Mouse (Mus musculus): ENCODE data around the gene Pla2g15.
"Not testable (repeated sequence)": the region's sequence is repeated elsewhere in the genome, so short reads cannot be mapped to it uniquely, and the experiment has no call there.

Gene Pla2g15

DNA sequence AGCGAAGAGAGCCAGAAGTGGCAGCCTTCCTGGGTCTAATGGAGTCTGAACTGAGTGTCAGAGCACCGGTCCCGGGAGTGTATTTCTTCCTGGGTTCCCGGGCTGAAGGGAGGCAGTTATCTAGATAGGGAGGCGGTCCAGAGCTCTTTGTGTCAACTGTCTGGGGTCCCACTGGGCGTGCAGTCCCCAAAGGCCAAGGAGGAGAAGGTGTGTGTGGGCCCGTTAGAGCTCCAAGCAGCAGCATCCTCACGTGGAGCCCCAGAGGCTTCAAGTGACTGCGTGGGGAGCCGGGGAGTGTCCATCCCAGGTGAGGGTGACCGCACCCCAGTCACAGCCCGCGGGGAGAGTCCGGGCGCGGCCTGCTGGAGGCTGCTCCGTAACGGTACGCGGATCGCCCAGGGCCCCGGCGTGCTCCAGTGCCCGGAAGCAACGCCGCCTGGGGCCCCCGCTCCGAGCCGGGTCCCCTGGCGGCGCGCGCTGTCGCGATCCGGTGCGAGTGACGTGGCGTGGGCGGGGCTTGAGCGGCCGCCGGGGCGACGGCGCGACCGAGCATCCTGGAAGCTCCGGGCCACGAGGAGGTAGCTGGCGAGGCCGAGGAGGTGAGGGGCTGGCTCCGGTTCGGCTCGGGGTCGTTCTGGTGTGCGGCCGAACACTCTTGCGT lies 18.3 kb downstream of the Pla2g15 start, which contains the start of gene Slc7a6:
Gene Slc7a6 (plus strand): TSS at position 502 of the 661 bp plus-strand sequence.
- DNase-seq (ENCODE audit: extremely low spot score, low read depth, low spot score) = no peak

DNA sequence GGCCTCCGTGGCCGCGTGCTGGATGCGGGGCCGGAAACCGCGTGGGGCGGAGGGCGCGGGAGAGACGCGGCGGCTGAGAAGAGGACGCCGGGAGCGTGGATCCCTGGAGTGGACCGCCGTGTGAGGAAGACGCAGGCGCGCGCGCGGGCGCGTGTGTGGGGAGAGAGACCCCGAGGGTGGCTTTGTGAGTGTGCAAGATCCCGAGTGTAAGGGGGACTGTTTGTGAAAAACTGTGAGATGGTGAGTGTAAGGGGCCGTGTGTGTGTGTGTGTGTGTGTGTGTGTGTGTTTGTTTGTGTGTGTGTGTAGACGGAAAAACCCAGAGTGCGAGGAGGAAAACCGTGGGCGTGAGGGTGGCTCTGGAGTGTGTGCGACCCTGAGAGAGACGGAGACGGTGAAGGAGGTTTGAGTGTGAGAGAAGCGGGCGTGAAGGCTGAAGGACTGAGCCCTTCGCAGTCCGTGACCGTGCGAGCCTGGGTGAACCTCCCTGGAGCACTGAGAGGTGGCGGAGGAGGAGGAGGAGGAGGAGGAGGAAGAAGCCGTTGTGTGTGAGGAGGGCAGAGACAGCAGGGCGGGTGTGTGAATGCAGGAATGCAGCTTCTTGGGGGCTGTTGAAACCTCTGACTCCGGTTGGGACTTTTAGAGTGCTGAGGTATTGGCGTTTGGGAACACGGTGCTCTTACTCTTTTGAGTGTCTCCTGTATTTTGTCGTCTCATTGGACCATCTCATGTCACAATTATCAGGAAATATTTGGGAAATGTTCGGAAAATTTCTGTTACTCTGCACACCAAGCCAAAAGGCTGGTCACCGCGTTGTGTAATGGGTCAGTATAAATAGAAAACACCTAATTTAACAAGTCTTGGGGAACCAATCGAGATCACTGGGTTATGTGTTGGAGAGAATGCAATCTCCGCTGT lies 19.1 kb downstream of the Pla2g15 start:
- DNase-seq (ENCODE audit: extremely low spot score, low read depth, low spot score) = no peak

DNA sequence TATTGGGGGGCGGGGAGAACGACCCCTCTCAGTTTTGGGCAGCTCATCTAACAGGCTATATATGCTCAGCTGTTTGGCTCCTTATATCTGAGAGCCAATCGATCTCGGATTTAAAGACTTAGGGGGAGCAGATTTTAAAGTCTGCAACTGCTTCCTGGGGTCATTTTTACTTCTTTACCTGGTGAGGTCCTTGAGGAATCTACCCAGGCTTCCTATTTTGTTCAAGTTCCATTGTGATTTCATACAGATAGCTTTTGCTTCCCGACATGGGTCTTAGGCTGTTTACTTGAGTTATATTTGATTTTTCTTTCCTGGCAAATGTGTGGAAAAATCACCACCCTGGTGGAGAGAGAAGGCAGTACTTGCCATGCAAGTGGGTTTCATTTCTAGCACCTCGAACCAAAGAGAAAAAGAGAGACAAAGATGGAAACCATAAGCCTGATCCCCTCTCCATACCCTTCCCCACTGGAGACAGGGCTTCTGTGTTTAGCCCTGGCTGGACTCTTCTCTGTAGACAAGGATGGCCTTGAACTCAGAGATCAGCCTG lies 19.8 kb downstream of the Pla2g15 start:
- no peak for DNase-seq (ENCODE audit: extremely low spot score, low read depth, low spot score)

DNA sequence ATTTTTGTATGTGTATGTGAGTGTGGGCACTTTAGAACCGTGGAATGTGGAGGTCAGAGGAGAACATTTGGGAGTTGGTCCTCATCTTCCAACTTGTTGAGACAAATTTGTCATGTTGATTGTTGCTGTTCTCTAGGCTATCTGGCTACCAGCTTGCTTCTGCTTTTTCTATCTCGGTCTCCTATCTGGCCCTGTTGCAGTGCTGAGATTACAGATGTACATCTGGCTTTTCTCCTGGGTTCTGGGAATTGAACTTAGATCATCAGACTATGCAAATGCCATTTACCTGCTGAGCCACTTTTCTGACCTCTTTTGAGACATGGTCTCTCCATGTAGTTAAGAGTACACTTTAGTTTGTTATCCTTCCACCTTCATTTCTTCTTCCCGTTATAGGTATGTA lies 23.4 kb downstream of the Pla2g15 start:
- no peak for DNase-seq (ENCODE audit: extremely low spot score, low read depth, low spot score)

- DNase-seq (ENCODE audit: extremely low spot score, low read depth, low spot score) = no peak
These were observed 26.7 kb downstream of the Pla2g15 start for GRCm38 (mm10) chr8:106176891-106177290.

DNA sequence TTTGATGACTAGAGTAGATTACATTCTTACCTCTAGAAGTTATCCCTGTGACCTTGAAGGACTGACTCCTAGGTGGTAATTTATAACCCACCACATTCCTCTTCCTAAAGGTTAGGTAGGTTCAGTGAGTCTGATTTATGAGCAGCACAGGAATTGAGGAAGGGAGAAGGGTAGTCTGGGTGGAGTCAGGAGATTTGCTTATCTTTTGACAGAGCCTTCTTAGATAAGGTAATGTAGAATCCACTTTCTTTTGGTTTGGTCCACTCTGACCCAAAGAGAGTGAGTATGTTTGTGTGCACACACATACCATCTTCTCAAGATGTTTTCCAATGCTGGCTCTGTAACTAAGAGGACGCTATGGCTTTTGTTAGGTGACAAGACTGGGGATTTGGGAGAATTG lies 27.4 kb downstream of the Pla2g15 start:
- no peak for DNase-seq (ENCODE audit: extremely low spot score, low read depth, low spot score)

DNA sequence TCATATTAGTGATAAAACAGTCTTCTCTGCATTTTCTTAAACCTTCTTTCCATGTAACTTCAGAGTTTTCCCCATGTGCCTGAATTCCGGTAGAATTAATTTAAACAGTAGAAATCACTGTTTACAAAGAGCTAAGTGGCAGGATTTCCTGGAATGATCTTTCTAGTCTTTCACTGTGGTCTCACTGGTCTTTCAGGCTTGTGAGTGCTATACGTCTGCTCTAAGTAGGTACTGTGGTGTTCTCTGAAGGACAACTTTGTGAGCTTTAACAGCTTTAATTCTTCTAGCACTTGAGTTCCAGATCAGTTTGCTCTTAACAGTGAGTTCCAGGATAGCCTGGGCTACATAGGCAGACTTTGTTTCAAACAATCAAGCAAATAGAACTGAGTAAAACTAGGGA lies 28.2 kb downstream of the Pla2g15 start:
- DNase-seq (ENCODE audit: extremely low spot score, low read depth, low spot score) = no peak

- DNase-seq (ENCODE audit: extremely low spot score, low read depth, low spot score) = no peak
These were observed 35.5 kb downstream of the Pla2g15 start for GRCm38 (mm10) chr8:106185628-106186270.

- DNase-seq (ENCODE audit: extremely low spot score, low read depth, low spot score) = no peak
These were observed 36.2 kb downstream of the Pla2g15 start for GRCm38 (mm10) chr8:106186394-106186793.

DNA sequence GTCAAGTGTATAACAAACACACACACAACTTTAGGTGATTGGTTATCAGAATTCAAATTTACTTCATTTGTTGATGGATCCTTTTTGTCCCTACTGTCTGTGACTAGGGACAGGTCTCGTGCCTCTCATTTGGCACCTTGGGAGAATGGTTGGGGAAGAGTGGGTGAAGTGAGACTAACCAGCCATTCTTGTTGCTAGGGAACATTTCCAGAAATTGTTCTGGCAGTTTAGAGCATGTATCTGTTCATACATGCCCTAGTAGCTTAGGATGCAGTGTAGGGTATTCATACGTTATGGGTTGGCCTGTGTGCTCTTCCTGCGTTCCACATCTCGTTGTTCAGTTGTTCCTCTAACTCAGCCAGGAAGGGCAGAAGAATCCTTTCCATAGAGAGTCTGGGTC lies 39.0 kb downstream of the Pla2g15 start:
- DNase-seq (ENCODE audit: extremely low spot score, low read depth, low spot score) = no peak

DNA sequence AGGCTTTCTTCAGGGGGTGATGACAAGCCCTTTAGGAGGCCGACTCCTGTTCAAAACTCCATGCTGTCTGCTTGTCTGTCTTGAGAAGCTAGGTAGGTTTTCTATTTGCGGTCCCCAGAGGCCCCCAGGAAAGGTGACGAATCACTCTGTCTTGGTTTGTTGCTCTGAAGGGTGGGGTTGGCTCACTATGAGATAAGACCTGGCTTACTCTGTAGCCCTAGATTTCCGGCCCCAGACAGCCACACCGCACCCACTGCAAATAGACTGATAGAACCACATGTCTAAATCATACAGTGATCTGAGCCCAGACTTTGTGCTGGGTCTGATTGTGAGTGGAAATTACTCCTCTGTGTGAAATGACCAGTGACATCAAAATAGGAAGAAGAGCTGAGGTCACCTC lies 41.4 kb downstream of the Pla2g15 start:
- DNase-seq (ENCODE audit: extremely low spot score, low read depth, low spot score) = no peak

GRCm38 (mm10) chr8:106193162-106193561 lies 43.0 kb downstream of the Pla2g15 start:
- no peak for DNase-seq (ENCODE audit: extremely low spot score, low read depth, low spot score)

DNA sequence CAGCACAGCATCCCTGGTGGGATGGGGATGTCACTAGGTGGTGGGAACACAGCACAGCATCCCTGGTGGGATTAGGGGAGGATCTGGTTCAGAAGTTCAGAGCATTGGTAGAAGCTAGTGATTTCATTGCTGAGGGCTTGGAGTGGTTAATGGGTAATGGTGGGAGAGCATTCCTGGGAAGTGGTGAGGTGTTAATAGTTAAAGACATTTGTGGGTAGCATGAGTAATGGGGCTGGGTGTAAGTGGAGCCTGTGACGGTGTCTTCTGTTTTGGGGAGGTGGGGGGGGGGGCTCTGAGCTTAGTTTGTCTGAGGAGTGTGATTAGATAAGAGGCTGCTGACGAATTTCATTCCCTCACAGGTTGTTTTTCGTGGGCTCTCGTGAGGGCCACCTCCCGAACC lies 43.9 kb downstream of the Pla2g15 start:
- DNase-seq (ENCODE audit: extremely low spot score, low read depth, low spot score) = no peak

GRCm38 (mm10) chr8:106198741-106199140 lies 48.5 kb downstream of the Pla2g15 start:
- DNase-seq (ENCODE audit: extremely low spot score, low read depth, low spot score) = no peak

- not testable (repeated sequence) for DNase-seq (ENCODE audit: extremely low spot score, low read depth, low spot score)
These were observed 49.4 kb downstream of the Pla2g15 start for GRCm38 (mm10) chr8:106199596-106199995.

- DNase-seq (ENCODE audit: extremely low spot score, low read depth, low spot score) = no peak
These were observed 60.0 kb downstream of the Pla2g15 start for GRCm38 (mm10) chr8:106210035-106210731.

- no peak for DNase-seq (ENCODE audit: extremely low spot score, low read depth, low spot score)
These were observed 60.7 kb downstream of the Pla2g15 start, which contains the start of the genes Slc7a6os and Prmt7 for GRCm38 (mm10) chr8:106210821-106211345. Gene Slc7a6os (minus strand): TSS chr8:106210935. Gene Prmt7 (plus strand): TSS chr8:106210936.

GRCm38 (mm10) chr8:106211421-106211820 lies 61.2 kb downstream of the Pla2g15 start:
- no peak for DNase-seq (ENCODE audit: extremely low spot score, low read depth, low spot score)

GRCm38 (mm10) chr8:106213959-106214358 lies 63.8 kb downstream of the Pla2g15 start:
- DNase-seq (ENCODE audit: extremely low spot score, low read depth, low spot score) = no peak
